Mouse (Mus musculus) gastrocnemius, postnatal 14 days (tissue): ENCODE measurements around the gene Hpd. TPM values are rescaled to one million over a fixed set of nuclear protein-coding genes. Genes with fewer than 3 reads are reported as not detected.

ENCODE experiments used
- DNase-seq: peaks from one replicate; pipeline ENCODE4 v3.0.0; 2021; ENCODE audit warnings: mixed read lengths
- intact Hi-C: fragments of 180-260 bp; cut with DNase I; formaldehyde crosslinking; loops from one replicate; pipeline ENCODE4 v1.15.1; 2025; ENCODE audit warnings: low total_unique reads
- total RNA-seq, 2 experiments: library from RNA; stranded (reverse); gene quantifications; 2 replicates each; pipeline ENCODE4 v1.2.3; 2021

Gene Hpd
- total RNA-seq, 2 experiments from 2014 or later: not detected

DNA sequence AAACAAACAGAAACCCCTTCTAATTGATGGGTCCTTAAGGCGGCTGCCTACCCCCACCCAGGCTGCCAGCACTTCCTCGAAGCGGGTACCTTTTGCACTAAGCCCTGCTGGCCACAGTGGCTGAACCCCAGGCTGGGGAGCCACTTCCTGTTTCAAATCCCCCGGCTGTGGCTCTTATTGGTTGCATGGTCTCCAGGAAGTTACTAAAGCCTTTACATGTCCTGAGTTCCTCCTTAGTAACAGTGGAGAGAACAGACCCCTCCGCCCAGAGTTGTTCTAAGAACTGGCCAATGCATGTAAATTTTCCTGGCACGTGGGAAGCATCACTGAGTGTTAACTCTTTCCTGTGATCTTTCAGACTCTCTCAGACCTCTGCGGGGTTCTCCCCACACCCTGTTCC is 31.4 kb downstream of the Hpd start:
- intact Hi-C loops: loop anchor here (5.0 kb wide), 1 partner anchor 34 kb away; no protein-coding TSS in a partner anchor
- no peak for DNase-seq

DNA sequence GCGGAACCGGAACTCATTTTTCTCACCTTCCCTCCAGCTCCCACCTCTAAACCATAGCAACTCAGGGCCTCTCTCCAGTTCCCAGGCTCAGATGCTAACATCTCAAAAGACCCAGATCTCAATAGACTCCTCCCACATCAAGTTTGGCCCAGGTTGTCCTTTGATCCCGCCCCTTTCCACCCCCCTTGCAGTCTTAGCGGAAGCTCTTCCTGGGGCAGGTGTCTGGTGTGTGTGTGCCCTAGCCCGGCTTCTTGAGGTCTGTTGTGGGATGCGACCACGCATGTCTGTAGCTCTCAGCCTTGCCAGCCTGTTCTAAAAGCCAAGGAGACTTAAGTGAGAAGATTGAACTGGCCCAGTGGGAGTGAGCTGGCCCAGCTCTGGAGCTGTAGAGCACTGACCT is 31.9 kb downstream of the Hpd start:
- intact Hi-C loops: loop anchor here (5.0 kb wide), 1 partner anchor 33 kb away; no protein-coding TSS in a partner anchor
- DNase-seq: no peak

DNA sequence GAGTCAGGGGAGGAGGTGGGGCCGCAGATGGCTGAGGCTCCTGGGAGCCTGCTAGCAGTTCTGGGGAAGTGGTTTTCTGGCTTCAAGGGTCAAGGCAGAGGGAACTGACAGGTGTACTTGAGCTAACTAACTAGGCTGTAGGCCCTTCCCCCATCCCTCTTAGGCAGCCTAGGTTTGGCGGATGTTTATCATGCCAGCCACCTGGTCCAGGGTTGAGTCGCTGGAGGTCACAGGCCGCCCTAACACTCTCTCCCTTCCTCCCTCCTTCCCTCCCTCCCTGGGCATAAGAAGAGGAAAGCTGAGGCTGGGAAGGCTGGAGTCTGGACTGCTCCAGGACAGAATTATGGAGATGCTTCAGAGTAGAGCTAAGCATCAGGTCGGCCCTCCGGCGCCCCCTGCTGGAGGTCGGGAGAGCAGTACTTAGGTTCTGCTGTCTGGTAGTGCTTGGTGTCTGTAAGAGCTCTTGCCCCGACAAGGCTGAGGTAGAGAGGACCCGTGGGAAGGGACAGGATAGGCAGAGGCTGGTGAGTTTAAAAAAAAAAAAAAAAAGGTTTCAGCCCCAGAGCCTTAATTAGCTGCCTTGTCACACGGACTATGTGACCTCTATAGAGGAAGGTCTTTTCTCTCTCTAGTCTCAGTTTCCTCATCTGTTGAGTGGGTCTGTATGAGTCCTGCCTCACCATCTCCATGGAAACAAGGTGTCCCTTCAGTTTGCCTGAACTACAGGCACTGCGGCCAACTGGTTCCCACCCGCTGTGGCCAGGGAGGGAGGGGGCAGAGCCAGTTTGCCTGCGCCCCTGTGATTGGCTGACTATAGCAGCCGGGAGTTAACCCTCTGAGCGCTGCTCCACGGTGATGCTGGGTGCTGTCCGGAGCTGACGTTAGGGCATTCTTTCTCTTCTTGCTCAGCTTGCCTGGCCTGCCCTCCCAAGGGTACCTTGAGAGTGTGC is 32.8 kb downstream of the Hpd start:
- intact Hi-C loops: loop anchor here (2.0 to 5.0 kb wide), 2 partner anchors 17 to 32 kb away; partner anchors contain the start of gene Rhof
- DNase-seq: peak; percentile 92

DNA sequence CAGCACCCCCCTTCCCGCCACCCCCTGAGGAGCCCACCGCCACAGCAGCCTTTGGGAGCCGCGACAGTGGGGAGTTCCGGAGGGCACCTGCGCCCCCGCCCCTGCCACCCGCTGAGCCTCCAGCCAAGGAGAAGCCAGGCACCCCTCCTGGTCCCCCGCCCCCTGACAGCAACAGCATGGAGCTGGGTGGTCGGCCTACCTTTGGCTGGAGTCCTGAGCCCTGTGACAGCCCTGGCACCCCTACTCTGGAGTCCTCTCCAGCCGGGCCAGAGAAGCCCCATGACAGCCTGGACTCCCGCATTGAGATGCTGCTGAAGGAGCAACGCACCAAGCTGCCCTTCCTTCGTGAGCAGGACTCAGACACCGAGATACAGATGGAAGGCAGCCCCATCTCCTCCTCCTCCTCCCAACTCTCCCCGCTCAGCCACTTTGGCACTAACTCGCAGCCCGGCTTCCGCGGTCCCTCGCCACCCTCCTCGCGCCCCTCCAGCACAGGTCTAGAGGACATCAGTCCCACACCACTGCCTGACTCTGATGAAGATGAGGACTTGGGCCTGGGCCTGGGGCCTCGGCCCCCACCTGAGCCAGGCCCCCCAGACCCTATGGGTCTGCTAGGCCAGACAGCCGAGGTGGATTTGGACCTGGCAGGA is 34.3 kb downstream of the Hpd start:
- DNase-seq: no peak
- intact Hi-C loops: loop anchor here (2.0 kb wide), 1 partner anchor 15 kb away; the partner anchor contains the start of gene Rhof

DNA sequence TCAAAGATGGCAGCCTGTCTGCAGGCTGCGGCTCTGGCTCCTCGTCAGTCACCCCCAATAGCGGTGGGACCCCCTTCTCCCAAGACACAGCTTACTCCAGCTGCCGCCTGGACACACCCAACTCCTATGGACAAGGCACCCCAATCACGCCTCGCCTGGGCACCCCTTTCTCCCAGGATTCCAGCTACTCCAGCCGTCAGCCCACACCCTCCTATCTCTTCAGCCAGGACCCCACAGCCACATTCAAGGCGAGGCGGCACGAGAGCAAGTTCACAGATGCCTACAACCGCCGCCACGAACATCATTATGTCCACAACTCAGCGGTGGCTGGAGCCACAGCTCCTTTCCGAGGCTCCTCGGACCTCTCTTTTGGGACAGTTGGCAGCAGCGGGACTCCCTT is 35.0 kb downstream of the Hpd start:
- DNase-seq: no peak
- intact Hi-C loops: no loop called here

DNA sequence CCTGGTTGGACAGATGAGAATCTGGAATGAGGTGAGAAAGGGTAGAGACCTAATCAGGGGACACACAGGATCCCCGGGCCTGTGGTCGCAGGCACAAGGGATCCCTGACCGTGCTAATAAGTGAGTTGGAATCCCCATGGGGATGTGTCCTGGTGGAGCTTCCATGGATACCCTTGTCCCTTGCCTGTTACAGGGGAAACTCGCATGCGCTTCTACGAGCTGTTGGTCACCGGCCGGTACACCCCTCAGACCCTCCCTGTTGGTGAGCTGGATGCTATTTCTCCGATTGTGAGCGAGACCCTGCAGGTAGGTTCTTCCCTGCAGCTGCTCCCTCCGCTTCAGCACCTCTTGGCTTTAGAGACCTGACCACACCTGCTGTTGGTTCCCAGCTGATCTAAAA is 36.2 kb downstream of the Hpd start:
- intact Hi-C loops: no loop called here
- no peak for DNase-seq

DNA sequence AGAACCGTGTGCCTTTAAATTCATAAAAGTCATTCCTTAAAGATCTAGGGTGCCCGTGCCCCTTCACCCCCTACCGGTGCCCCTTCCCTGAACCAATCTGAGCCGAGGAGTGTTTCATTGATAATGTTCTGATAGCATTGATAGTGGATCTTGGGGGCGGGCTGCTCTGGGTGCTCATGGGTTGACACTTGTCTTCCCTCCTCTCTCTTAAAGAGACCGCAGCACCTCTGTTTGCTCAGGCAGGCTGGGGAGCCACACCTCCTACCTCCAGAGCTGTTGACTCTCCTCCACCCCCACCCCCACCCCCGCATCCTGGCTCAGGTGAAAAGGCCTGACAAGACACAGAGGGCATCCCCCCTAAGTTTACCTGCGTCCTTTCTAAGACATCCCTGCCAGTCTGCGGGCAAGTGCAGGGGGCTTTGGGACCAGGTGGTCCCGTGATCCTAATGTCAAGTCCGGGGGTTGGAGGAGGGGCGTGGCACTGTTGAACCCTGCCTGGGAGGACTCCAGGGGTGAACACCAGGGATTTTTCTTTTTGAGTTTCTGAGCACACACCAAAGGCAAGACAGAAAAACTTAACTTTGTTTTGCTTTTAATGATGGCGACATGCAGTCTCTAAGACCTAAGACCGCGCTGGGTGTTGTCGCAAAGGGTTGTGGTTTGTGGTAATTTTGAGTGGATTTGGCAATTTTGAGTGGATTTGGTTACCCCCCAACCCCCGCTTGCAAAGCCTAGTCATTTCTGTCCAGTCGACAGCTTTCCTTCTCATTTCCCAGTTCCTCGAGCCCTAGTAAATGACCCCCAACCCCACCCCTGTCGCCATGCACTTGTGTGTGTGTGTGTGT is 37.6 kb downstream of the Hpd start:
- intact Hi-C loops: no loop called here
- no peak for DNase-seq

DNA sequence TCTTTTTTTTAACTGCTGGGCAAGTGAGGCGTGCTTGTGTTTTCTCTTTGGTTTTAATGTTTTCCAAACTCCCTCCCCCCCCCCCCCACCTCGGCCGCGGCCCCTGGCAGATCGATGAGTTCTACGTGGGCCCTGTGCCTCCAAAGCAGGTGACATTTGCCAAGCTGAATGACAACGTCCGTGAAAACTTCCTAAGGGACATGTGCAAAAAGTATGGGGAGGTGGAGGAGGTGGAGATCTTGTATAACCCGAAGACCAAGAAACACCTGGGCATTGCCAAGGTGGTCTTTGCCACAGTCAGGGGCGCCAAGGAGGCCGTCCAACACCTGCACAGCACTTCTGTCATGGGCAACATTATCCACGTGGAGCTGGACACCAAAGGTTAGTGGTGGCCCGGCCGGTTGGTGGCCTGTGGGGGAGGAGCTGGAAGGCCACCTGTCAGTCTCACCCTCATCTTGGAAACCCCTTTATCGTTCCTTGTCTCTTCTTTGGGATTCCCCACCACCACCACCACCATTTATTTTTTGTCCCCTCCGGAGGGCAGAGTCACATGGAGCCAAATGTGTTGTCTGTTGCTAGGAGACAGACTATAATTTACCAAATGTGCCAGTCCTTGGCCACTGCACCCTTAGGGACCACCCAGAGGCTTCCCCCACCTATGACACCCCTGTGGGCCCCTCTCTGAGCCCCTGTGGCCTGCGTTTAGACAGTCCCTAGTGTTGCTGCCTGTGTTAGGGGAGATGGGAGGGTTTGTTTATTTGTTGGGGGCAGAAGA is 38.4 kb downstream of the Hpd start:
- intact Hi-C loops: no loop called here
- no peak for DNase-seq

DNA sequence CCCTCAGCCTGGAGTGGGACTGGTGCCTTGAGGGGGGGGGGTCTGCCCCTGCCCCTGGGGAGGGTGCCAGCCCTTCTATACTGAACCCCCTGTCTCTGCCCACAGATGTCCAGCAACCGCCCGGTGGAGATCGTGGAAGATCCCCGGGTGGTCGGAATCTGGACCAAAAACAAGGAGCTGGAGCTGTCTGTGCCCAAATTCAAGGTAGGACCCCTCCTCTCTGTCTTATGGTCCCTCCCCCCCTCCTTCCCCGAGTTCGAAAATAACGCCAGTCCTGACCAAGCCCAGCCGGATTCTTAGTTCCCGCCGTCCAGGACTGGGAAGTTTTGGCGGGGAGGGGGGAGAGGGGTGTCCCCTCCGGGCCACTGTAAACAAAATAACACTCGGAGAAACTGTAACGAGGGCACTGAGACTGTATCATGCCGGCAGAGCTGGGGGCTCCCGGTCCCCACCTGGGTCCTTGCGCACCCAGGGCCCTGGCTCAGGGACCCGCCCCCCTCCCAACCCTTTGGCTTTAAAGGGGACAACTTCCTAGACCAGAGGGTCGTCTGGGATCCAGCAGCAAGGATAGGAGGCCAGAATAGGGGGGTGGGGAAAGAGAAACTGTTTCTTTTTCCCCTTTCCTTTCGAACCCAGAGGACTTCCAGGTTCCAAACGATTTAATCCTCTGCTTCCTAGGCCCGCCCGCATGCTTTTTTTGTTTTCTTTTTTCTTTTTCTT is 39.1 kb downstream of the Hpd start:
- intact Hi-C loops: no loop called here
- no peak for DNase-seq

DNA sequence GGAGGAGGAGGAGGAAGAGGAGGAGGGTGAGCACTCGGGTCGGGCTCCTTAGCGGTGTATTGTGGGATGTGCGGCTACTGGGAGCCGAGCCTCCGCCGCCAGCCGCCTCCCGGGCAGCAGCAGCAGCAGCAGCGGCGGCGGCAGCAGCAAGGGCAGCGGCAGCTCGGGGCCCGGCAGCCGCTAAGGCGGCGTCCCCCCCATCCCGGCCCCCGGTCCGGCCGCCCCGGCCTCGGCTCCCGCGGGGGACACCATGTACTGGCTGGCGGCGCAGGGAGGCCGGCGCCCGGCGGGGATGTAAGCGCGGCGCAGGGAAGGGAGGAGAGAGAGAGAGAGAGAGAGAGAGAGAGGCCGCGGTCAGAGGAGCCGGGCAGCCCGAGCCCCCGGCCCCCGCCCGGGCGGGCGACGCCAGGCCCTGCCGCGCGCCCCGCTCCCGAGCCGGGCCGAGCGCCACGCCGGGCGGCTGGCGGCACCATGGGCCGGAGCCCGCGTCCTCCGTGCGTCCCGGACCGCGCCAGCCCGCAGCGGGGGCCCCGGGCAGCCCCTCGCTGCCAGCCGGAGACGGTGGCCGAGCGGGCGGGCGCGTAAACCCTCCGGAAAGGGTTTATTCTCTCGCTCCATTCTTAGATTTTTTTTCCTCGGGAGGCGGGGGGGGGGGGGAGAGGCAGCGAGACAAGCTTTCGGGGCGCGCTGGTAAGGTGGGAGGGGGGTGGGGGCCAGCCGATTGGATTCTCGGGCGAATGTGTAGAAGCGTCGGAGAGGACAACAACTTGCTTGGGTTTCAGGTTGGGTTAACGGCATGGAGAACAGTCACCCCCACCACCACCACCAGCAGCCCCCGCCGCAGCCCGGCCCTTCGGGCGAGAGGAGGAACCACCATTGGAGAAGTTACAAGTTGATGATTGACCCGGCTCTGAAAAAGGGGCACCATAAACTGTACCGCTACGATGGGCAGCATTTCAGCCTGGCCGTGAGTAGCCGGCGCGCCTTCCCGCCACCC is 40.1 kb downstream of the Hpd start, which contains the start of gene Setd1b:
Gene Setd1b (plus strand): TSS at position 33 of the 997 bp plus-strand sequence.
- peak; percentile 44 for DNase-seq
- intact Hi-C loops: no loop called here

DNA sequence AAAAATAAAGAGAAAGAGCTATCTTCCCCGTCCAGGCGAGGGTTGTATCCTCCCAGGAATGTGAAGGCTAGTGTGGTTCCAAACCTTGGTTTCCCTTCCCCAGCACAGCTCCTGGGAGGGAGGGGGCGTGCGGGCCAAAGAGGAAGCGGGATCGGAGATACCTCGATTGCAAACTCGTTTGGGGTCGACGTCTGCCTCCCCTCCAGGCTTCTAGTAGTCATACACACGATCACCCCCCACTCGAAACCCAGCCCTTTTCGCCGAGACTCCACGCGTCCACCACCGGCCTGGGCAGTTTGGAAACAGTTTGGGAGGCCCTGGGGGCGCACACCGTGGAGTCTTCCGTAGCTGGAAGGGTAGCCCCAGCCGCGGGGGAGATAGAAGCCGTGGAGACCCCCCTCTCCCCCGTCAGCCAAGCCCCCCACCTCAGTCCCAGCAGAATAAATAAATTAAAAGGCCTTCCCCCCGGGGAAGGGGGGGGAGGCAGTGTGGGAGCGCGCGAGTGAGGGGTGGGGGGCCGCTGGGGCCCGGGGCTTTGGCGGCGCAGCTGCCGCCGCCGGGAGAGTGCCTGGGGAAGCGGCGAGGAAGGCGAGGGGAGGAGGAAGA is 40.9 kb downstream of the Hpd start:
- DNase-seq: no peak

DNA sequence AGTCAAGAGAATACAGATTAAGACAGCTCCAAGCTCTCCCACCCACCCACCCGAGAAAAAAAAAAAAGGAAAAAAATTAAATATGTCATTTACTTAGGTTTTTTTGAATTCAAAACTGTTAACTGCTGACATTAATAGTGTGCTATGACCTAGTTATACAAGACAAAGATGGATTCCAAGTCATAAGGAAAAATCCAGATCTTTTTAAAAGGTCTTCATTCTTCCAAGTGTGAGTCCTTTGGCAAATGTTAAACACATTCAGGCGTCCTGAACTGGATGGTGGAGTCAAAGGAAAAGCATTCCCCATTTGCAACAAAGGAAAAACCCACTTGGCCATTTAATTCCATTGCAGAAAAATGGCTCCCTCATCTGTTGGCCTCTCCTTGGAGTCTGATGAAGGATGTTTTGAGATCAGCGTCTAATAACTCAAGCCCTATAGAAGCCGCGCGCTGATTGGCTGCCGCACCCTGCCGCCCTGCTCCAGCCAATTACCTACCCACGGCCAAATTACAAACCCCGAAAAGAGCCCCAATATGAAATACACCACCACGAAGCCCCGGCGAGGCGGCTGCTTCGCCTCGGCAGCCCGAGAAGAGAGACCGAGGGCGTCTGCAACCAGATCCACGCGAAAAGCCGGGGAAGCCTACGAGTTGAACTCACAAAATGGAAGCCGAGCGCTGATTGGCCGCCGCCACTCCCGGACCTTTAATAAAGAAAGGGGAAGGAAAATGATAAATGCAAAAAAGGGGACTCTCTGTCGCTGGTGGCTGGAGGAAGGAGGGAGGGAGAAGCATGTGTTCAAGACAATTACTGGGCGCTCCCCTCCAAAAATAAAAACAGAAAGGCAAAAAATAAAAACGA is 41.6 kb downstream of the Hpd start:
- DNase-seq: peak; percentile 90
- intact Hi-C loops: no loop called here

More for the DNA sequence above, 40.9 kb downstream of the Hpd start:
- intact Hi-C loops: no loop called here

DNA sequence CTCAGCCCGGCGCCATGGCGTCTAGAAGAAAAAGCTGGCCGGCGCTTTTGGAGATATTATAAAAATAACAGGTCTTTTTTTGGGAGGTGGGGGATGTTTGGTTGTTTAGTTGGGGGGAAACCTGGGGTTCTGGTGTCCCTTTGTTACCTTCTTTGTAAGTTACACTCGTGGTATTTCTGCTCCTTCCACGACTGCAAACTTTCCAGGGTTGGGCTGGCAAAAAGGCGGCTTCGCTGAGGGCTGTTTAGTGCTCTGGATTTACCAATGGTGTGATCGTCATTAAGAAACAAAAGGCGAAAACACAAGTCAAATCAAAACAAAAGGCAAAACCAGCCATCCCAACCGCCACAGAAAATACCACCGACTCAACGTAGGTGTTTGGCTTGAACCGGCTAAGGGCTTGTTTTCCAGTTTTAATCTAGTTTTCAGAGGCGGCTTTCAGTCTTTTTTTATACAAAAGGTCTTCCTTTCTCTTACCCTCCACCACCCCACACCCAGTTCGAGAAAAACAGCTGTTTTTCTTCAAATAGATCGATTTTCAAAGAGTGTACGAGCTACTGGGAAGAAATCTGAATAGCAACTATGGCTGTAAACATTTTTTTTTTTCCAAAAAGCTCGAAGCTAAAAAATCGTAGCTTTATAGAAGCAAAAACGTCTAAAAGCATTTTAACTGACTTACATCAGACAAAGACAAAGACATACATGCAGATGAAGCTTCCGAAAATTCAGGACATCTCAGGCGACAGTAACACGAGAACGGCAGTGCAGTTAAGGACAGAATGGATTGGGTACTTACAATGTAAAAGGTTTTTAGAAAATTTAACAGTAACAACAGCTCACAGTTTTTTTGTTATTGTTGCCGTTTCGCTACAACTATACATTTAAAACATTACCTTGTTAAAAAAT is 42.6 kb downstream of the Hpd start:
- no peak for DNase-seq
- intact Hi-C loops: no loop called here

DNA sequence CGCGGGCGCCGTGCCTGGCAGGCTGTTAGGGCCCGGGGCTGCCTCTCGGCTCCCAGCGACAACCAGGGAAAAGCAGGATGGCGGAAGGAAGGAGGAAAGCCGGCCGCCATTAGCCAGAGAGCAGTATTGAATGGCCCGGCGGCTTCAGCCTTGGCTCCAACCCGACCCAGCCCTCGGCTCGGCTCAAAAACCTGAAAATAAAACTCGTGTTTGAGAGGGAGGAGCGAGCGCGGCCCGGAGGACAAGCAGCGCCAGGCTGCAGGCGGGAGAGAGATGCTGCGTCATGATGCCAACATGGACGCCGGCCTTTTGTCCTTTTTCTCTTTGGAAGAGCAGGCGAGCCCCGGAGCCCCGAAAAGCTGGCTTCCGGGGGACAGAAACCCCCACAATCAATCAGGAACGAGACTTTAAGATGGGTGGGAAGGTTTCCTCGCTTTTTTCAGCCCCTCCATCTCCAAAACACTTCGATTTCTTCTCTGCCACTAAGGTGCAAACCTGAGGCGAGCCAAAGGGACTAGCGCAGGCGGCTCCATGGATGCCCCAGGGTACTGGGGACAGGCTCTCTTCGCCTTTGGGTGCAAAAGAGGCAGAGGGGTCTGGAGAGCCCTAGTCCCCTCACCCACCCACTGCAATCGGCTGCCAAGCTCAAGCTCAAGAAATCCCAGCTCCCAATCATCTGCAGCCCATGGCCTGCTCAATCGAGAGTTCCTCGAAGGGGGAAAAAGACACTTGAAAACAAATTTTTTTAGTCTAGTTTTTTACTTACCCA is 43.4 kb downstream of the Hpd start:
- intact Hi-C loops: no loop called here
- peak; percentile 91 for DNase-seq
